Mouse (Mus musculus) adrenal gland, postnatal 36 days (tissue): ENCODE data around the gene Alg12. TPM values are rescaled to one million over a fixed set of nuclear protein-coding genes. Genes with fewer than 3 reads are reported as not detected.

Experiments
- DNase-seq, 2 experiments: peaks; one replicate each; pipeline ENCODE4 v3.0.0; 2021; ENCODE audit warnings: mixed read lengths in 1 of 2
- total RNA-seq, 2 experiments: library from RNA; stranded (reverse); gene quantifications; 2 replicates each; pipeline ENCODE4 v1.2.3; 2021

Alg12 gene
- total RNA-seq, 2 experiments from 2014 or later = 14.1 to 18.9 TPM

GRCm38 (mm10) chr15:88854969-88855830 lies 36.1 kb upstream of the Alg12 start:
- peak in 1 of 2 experiments; percentile 29 for DNase-seq

DNA sequence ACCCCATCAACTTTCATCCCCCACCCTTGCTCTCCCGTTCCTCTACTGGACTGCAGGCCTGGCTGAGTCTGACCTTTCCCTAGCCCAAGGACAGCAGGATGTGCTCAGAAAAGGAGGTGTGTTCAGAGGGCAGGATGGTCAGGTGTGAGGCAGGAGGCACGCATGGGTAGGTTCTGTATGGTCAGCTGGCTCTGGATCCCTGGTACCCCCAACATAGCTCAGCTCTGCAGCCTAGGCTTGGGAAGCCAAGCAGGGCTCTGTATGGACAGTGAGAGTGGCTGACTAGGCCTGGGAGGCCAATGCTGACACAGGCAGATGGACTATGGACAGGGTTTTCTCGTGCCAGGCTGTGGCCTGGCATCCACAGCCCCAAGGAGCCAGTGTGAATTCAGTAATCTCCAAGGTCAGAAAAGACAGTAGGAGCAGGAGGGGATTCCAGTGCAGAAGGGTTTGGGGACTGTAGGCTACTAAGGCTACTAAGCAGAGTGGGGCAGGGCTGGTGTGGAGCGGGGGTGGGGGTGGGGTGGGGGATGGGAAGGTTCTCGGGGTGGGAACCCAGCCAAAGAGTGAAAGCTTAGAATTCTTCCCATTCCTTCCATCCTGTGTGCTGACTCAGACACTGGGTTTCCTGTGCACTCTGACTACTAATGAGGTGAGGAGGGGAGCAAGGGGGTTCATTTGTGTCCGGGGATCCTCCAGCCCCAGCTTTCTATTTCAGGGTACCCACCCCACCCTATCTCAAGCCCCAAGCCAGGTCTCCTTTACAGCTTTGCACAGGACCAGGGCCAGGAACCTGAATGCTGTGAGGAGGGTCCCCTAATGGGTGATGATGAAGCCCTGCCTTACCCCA lies 35.2 kb upstream of the Alg12 start:
- DNase-seq = no peak

DNA sequence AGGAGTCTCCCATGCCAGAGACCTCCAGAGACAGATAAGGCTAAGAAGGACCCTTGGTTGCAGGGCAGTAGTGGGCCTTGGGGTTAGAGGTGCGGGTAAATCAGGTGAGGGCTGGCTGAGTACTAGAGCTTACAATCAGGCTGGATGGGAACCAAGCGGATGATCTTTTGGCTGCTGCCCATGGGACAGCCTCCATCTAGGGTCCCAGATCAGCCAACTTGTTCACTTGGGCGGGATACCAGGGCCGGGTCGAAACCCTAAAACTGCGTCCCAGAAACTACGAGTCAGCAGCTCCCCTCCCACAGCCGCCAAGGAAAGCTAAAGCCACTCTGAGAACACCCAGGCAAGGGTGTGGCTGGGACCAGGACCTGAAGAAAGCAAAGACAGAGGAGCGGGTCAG lies 34.0 kb upstream of the Alg12 start:
- no peak for DNase-seq

- no peak for DNase-seq
Observed at GRCm38 (mm10) chr15:88851507-88852149, 32.5 kb upstream of the Alg12 start.

DNA sequence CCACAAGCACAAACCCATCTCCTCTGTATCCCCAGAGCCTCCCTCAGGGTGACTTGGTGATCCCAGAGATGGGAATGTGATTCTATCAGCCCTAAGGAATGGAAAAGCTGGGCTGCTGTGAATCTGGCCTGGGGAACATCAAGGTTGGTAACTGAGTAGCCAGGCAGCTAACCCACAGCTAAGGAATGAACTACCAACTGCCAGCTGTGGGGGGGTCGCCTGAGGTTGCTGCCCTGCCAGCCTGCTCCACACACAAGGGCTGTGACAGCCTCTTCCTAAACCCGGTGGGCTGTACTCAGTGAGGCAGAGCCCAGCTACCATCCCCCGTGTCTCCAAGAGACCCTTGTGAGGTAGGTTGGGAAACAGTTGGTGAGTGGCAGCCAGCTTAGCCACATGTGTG lies 32.0 kb upstream of the Alg12 start:
- DNase-seq = no peak

GRCm38 (mm10) chr15:88850146-88850826 lies 31.2 kb upstream of the Alg12 start:
- DNase-seq = peak; percentile 89

- no peak for DNase-seq
Observed at GRCm38 (mm10) chr15:88849621-88850020, 30.5 kb upstream of the Alg12 start.

- no peak for DNase-seq
Observed at GRCm38 (mm10) chr15:88848661-88849060, 29.5 kb upstream of the Alg12 start.

DNA sequence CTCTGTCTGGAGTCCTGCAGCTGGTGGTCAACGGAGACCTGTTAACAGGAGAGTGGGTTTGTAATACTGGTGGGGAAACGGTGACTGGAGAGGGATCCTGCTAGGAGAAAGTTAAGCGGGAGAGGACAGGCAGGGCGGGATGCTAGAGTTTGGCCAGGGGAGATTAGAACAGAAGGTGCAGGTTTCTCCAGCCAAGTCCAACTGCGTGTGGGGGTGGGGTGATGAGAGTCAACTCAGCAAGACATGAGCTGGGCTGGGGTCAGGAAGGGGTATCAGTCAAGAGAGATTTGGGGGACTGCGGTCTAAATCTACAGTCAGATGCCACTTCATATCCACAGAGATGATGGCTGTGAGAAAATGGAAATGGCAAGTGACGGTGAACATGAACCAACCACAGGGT lies 25.8 kb upstream of the Alg12 start:
- DNase-seq = no peak

DNA sequence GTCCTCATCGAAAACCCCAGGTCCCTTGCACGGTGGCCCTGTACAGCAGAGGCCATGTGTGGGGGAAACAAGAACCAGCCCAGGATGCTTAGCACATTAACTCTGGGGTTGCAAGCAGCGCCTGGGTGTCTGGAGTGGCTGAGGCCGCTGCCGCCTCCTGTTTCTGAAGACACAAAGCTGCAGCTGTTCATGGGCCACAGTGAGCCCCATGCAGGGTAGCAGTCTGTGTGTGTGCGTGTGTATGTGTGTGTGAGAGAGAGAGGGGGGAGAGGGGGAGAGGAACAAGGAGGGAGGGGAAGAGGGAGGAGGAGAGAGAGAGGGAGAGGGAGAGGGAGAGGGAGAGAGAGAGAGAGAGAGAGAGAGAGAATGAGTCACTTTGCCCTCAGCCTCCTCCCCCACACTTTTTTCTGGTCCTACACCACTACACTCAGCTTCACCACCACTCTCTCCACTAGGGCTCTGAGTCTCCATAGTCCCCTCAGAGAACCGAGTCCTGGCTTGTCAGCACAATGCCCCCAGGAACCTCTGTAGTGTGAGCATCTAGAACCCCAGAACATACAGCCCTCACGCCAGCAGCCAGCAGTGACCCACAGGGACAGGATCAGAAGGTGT lies 24.5 kb upstream of the Alg12 start:
- no peak for DNase-seq

DNA sequence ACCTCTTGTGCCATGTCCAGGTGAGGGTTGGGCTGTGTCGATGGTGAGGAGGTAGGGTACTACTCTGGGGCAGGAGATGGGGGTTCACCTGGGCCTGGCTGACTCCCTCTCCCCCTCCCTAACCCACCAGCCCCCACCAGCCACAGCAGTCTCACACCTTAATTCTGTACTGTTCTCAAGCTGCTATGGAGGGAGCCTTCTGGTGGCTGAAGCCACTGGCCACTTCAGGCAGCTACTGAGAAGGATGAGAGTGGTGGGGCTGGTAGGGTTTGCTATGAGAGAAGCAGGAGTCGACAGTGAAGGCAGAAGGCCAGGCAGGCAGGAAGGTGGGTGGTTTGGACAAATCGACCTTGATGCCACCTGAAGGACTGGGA lies 23.2 kb upstream of the Alg12 start:
- DNase-seq = no peak

GRCm38 (mm10) chr15:88841580-88842299 lies 22.6 kb upstream of the Alg12 start:
- DNase-seq = no peak

- no peak for DNase-seq
Observed at GRCm38 (mm10) chr15:88841160-88841559, 22.0 kb upstream of the Alg12 start.

DNA sequence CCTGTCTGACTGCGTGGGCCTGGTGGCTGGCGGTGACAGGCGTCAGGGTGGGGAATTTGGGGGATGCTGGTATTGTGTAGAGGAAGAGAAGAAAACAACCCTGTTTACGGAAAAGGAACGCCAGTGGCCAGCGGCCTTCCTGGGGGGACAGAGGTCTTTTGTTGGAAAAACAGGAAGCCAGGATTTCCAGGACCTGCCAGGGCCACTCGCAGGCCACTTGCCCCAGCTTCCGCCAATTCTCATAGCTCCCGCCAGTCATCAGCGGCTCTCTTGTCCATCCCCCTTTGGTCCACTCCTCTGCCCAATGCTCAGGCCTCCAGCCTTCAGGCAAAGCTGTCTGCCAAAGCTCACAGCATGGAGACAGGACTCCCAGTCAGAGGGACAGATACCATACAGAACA lies 21.0 kb upstream of the Alg12 start:
- peak; percentile 61 to 71 for DNase-seq

DNA sequence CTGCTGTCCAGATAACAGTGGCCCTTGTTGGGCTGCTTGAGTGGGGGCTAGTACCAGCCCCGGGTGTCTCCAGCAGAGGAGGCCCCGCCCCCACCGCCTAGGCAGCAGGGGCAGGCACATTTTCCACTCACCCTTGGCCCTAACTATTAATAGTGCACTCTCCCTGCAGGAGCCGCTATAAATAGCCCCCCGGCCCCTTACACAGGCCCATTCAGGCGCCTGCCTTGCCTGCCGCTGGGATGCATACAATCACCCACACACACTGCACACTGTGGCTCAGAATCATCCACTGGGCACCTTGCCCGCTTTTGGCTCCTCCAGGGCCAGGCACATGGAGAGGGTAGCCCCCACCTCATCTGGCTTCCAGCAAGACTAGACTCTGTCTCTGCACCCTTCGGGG lies 20.2 kb upstream of the Alg12 start:
- DNase-seq = peak; percentile 61 to 83

- peak; percentile 46 to 72 for DNase-seq
Observed at GRCm38 (mm10) chr15:88837977-88838376, 18.9 kb upstream of the Alg12 start.

DNA sequence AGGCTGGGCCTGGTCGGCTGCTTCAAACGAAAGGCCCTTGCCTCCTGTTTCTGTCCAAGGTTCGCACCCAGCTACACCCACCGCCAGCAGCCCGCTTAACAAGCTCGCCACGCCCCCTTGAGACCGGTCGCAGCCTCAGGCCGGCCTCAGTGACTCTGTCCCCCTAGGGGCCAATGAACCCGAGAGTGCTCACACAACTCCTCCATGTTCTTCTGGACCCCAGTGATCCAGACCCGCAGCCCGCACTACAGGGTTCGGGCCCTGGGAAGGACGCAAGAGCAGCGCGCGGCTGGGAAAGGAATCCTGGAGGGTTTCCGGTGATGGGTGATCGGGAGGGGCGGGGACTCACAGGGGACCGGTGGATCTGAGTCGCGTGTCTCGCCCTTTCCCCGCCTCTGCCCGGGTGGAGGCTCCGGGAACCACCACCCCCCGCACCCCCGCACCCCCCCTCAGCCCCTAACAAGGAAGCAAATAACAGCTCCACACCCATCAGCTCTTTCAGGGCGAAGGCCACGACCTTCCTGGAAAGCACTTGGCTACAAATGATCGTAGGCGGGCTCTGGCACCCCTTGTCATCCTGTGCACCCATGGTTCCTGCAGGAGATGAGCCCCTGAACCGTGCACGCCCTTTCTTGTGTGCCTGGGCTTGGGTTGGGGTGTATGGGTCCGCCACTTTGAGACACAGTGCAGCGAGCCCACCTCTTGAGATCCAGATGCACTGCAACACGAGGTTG lies 18.2 kb upstream of the Alg12 start:
- DNase-seq = peak; percentile 84 to 90

DNA sequence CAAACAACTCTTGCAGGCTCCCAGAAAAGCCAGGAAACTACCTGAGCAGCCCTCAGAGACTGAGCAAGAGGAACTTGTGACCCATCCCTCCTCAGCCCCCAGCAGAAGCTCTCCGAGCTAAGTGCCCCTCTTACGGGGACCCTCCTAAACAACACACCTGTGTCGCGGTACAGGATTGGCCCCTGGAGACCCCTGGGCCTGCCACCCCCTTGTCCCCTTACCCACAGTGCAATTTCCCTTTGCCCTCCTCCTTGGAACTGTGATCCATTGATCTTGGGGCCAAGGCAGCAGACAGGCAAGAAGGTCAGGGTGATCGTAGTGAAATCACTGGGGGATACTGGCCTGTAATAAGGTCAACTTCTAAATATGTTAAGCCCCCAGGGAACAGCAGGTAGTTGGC lies 17.5 kb upstream of the Alg12 start:
- no peak for DNase-seq

GRCm38 (mm10) chr15:88836031-88836430 lies 16.9 kb upstream of the Alg12 start:
- DNase-seq = no peak

- DNase-seq = no peak
Observed at GRCm38 (mm10) chr15:88832536-88832935, 13.4 kb upstream of the Alg12 start.
